Mouse (Mus musculus) embryonic facial prominence, embryonic 13.5 days (tissue): ENCODE results near the gene Pdxp. TPM values are rescaled to one million over a fixed set of nuclear protein-coding genes. Genes with fewer than 3 reads are reported as not detected.

Experiments used
- ATAC-seq: fragments of 200-750 bp; cut with Nextera tagmentation; 2 replicates; pipeline ENCODE4 v1.8.0; 2017; ENCODE audit warnings: low read depth; ENCODE audit not compliant: insufficient number of reproducible peaks, insufficient read depth, low FRiP score, low TSS enrichment
- H3K27ac ChIP-seq: fragments of 300-500 bp; sonication (generic); 2 replicates; pipeline ENCODE4 v1.5.1; 2015; ENCODE audit warnings: moderate library complexity, mild to moderate bottlenecking, inconsistent platforms
- H3K27me3 ChIP-seq: fragments of 300-500 bp; sonication (generic); 2 replicates; pipeline ENCODE4 v1.6.1; 2015; ENCODE audit warnings: mild to moderate bottlenecking, inconsistent platforms
- H3K36me3 ChIP-seq: fragments of 300-500 bp; sonication (generic); 2 replicates; pipeline ENCODE4 v1.6.1; 2015; ENCODE audit warnings: mild to moderate bottlenecking, inconsistent platforms
- H3K4me1 ChIP-seq: fragments of 300-500 bp; sonication (generic); 2 replicates; pipeline ENCODE4 v1.6.1; 2015; ENCODE audit warnings: inconsistent platforms
- H3K4me2 ChIP-seq: fragments of 300-500 bp; sonication (generic); 2 replicates; pipeline ENCODE4 v1.6.1; 2015; ENCODE audit warnings: moderate library complexity, mild to moderate bottlenecking, inconsistent platforms
- H3K4me3 ChIP-seq: fragments of 300-500 bp; sonication (generic); 2 replicates; pipeline ENCODE4 v1.5.1; 2015; ENCODE audit warnings: mild to moderate bottlenecking, inconsistent platforms
- H3K9ac ChIP-seq: fragments of 300-500 bp; sonication (generic); 2 replicates; pipeline ENCODE4 v1.6.1; 2015; ENCODE audit warnings: mild to moderate bottlenecking, inconsistent platforms
- H3K9me3 ChIP-seq: fragments of 300-500 bp; sonication (generic); 2 replicates; pipeline ENCODE4 v1.6.1; 2016; ENCODE audit warnings: inconsistent platforms
- WGBS: fragments of 180-500 bp; shearing (Covaris S2); methylation state at CpG from one replicate; pipeline ENCODE4 v1.1.7; 2015; ENCODE audit warnings: mixed read lengths; 5-methylcytosine and 5-hydroxymethylcytosine counted together
- polyA plus RNA-seq: library from polyadenylated mRNA; unstranded; fragments of >200 nt; fragmentation: Nextera tagmentation; extraction: Ambion mirVana; gene quantifications from 2 replicates; pipeline ENCODE4 v1.2.1, GENCODE M21; 2015

The Pdxp gene
- polyA plus RNA-seq, 1 experiment from 2014 or later: 23.2 TPM

GRCm38 (mm10) chr15:78899740-78900584 lies 13.8 kb upstream of the Pdxp start, which contains the start of gene Sh3bp1:
Sh3bp1 (plus strand) TSS chr15:78899768.
- no peaks in the 10 kb centered on the region for H3K9me3 ChIP-seq
- 0 out of 2 replicates have a peak, but pooled peaks have one; percentile 56 for ATAC-seq
- peak within 1 kb of the TSS; percentile 87 for H3K27ac ChIP-seq
- H3K4me3 ChIP-seq: peak within 1 kb of the TSS; percentile 83
- peak within 1 kb of the TSS; percentile 88 for H3K4me2 ChIP-seq
- H3K27me3 ChIP-seq: no peaks in the 10 kb centered on the region
- peak within 1 kb of the TSS; percentile 86 for H3K9ac ChIP-seq
- H3K36me3 ChIP-seq: peaks cover 31% of the 10 kb centered on the region
- H3K4me1 ChIP-seq: peaks cover 65% of the 10 kb centered on the region
- WGBS: under 1% methylated on average over 47 of the region's 47 CpGs

- peak overlapping the region; percentile 86 for H3K9ac ChIP-seq
- ATAC-seq: 0 out of 2 replicates have a peak, but pooled peaks have one; percentile 26
- H3K9me3 ChIP-seq: no peaks in the 10 kb centered on the region
- peaks cover 57% of the 10 kb centered on the region for H3K4me1 ChIP-seq
- H3K4me3 ChIP-seq: peak overlapping the region; percentile 83
- WGBS: 8% methylated on average over 18 of the region's 18 CpGs
- no peaks in the 10 kb centered on the region for H3K27me3 ChIP-seq
- H3K36me3 ChIP-seq: peaks cover 37% of the 10 kb centered on the region
- H3K4me2 ChIP-seq: peak overlapping the region; percentile 88
- peak overlapping the region; percentile 87 for H3K27ac ChIP-seq
Measured at GRCm38 (mm10) chr15:78900585-78901421, 12.9 kb upstream of the Pdxp start.

- Histone ChIP-seq H3K9ac (peak overlapping the region; percentile 86), H3K27ac (peak overlapping the region; percentile 87)
- WGBS: 31% methylated on average over 8 of the region's 8 CpGs
Measured at GRCm38 (mm10) chr15:78901422-78901789, 12.3 kb upstream of the Pdxp start.

DNA sequence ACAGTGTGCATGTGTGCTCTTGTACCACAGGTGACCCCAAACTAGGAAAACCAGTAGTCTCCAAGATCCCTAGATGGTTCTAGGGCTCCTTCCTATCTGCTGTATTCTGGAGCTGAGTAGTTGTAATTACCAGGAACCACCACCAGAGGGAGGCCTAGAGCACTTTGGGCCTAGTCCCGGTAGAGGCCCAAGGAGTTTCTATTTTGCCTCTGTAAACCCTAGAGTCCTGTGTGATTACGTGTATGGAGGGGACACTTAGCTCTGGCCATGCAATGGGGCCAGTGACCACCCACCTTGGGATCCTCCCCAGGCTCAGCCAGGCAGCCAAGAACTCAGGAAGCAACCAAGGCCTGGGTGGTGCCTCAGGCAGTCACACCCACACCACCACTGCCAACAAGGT lies 10.5 kb upstream of the Pdxp start:
- no peak overlapping the region for H3K4me3 ChIP-seq
- H3K27ac ChIP-seq: no peak overlapping the region
- 0% methylated on average over 2 of the region's 2 CpGs for WGBS
- H3K4me1 ChIP-seq: peaks cover 35% of the 10 kb centered on the region
- no peak for ATAC-seq
- H3K27me3 ChIP-seq: no peaks in the 10 kb centered on the region
- H3K9ac ChIP-seq: peak overlapping the region; percentile 44; the same call in 1 of the 2 replicates
- H3K4me2 ChIP-seq: 0 out of 2 replicates have a peak overlapping the region, but pooled peaks have one; percentile 24
- peaks cover 62% of the 10 kb centered on the region for H3K36me3 ChIP-seq
- H3K9me3 ChIP-seq: no peaks in the 10 kb centered on the region

More at GRCm38 (mm10) chr15:78901422-78901789, 12.3 kb upstream of the Pdxp start:
- Histone ChIP-seq H3K4me1 (peaks cover 50% of the 10 kb centered on the region), H3K27me3 (no peaks in the 10 kb centered on the region), H3K4me3 (peak overlapping the region; percentile 83), H3K36me3 (peaks cover 43% of the 10 kb centered on the region), H3K4me2 (peak overlapping the region; percentile 88), H3K9me3 (no peaks in the 10 kb centered on the region)
- 0 out of 2 replicates have a peak, but pooled peaks have one; percentile 8 for ATAC-seq

GRCm38 (mm10) chr15:78908399-78908798 lies 5.3 kb upstream of the Pdxp start:
- 57% methylated on average over 7 of the region's 7 CpGs for WGBS
- H3K27ac ChIP-seq: 0 out of 2 replicates have a peak overlapping the region, but pooled peaks have one; percentile 7
- H3K36me3 ChIP-seq: peaks cover 84% of the 10 kb centered on the region

DNA sequence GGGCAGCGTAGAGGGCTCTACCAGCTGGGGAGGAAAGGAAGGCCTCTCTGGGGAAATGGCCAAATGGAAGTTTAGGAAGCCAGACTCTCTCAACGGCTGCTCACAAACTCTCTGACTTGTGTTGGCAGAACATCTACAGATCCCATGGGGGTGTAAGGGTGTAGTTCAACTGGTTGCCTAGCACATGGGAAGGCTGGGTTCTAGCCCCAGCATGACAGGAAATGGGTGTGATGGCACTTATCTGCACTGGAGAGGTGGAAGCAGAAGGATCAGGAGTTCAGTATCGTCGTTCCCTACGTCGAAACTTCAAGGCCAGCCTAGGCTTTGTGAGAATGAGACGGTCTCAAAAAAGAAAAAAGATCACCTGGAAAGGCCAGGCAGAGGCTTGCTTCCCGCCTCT lies 4.7 kb upstream of the Pdxp start:
- Histone ChIP-seq H3K9ac (0 out of 2 replicates have a peak overlapping the region, but pooled peaks have one; percentile 6), H3K4me2 (no peak overlapping the region), H3K9me3 (no peaks in the 10 kb centered on the region), H3K27ac (peak overlapping the region; percentile 7; the same call in 1 of the 2 replicates), H3K27me3 (no peaks in the 10 kb centered on the region), H3K4me3 (no peak overlapping the region), H3K36me3 (peaks cover 78% of the 10 kb centered on the region), H3K4me1 (peaks cover 9% of the 10 kb centered on the region)
- 86% methylated on average over 8 of the region's 8 CpGs for WGBS
- ATAC-seq: no peak

More at GRCm38 (mm10) chr15:78908399-78908798, 5.3 kb upstream of the Pdxp start:
- no peak overlapping the region for H3K4me2 ChIP-seq
- H3K9ac ChIP-seq: no peak overlapping the region
- ATAC-seq: no peak
- no peaks in the 10 kb centered on the region for H3K9me3 ChIP-seq
- peaks cover 8% of the 10 kb centered on the region for H3K4me1 ChIP-seq
- H3K4me3 ChIP-seq: no peak overlapping the region
- no peaks in the 10 kb centered on the region for H3K27me3 ChIP-seq

DNA sequence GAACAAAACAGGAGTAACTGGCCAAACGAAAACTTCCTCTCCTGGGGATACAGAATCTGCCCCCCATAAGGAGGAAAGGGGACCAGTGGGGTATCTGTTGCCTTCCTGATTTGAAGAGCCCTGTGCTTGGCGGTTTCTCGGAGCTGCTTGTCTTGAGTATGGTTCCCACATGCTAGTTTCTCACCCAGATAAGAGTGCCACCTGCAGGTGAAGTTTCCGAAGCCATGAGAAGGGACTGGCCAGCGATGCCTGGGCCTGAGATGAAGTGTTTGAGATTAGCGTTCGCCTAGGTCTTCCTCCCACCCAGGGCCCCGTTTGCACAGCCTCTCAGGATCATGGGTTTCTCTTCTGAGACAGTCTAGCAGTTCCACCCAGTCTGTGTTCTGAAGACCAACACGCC lies 1.7 kb upstream of the Pdxp start:
- Histone ChIP-seq H3K4me2 (no peak overlapping the region), H3K4me3 (no peak overlapping the region), H3K27me3 (no peaks in the 10 kb centered on the region), H3K9me3 (no peaks in the 10 kb centered on the region), H3K27ac (no peak overlapping the region), H3K4me1 (peaks cover 35% of the 10 kb centered on the region), H3K9ac (no peak overlapping the region), H3K36me3 (peaks cover 48% of the 10 kb centered on the region)
- ATAC-seq: no peak
- 36% methylated on average over 9 of the region's 9 CpGs for WGBS

- Histone ChIP-seq H3K27ac (peak overlapping the region; percentile 94), H3K36me3 (peaks cover 39% of the 10 kb centered on the region), H3K27me3 (no peaks in the 10 kb centered on the region), H3K4me3 (peak overlapping the region; percentile 76), H3K9ac (peak overlapping the region; percentile 85), H3K9me3 (no peaks in the 10 kb centered on the region), H3K4me2 (peak overlapping the region; percentile 92), H3K4me1 (peaks cover 44% of the 10 kb centered on the region)
- ATAC-seq: peak; percentile 29
- WGBS: under 1% methylated on average over 86 of the region's 87 CpGs
Measured at GRCm38 (mm10) chr15:78914091-78914822, 538 bp downstream of the Pdxp start.

GRCm38 (mm10) chr15:78914823-78915659 lies 1.3 kb downstream of the Pdxp start:
- WGBS: 48% methylated on average over 8 of the region's 8 CpGs
- peaks cover 37% of the 10 kb centered on the region for H3K36me3 ChIP-seq
- H3K27ac ChIP-seq: 0 out of 2 replicates have a peak overlapping the region, but pooled peaks have one; percentile 94
- H3K4me3 ChIP-seq: peak overlapping the region; percentile 76
- H3K27me3 ChIP-seq: no peaks in the 10 kb centered on the region
- H3K4me1 ChIP-seq: peaks cover 44% of the 10 kb centered on the region
- H3K4me2 ChIP-seq: peak overlapping the region; percentile 92
- no peaks in the 10 kb centered on the region for H3K9me3 ChIP-seq
- no peak for ATAC-seq
- H3K9ac ChIP-seq: peak overlapping the region; percentile 85

GRCm38 (mm10) chr15:78915660-78916017 lies 1.9 kb downstream of the Pdxp start:
- H3K4me1 ChIP-seq: peaks cover 44% of the 10 kb centered on the region
- peak overlapping the region; percentile 85 for H3K9ac ChIP-seq
- H3K4me3 ChIP-seq: peak overlapping the region; percentile 76
- H3K27me3 ChIP-seq: no peaks in the 10 kb centered on the region
- peak overlapping the region; percentile 92 for H3K4me2 ChIP-seq
- no peaks in the 10 kb centered on the region for H3K9me3 ChIP-seq
- H3K36me3 ChIP-seq: peaks cover 31% of the 10 kb centered on the region
- WGBS: 9% methylated on average over 8 of the region's 8 CpGs
- H3K27ac ChIP-seq: peak overlapping the region; percentile 66
- peak; percentile 8; the same call in 1 of the 2 replicates for ATAC-seq
